In genomic region chr8:117066955-117067354, GRCm38 (mm10) we compare ENCODE assay signal across 16 mouse cellular contexts. TPM values are rescaled to one million over a fixed set of nuclear protein-coding genes. Genes with fewer than 3 reads are reported as not detected.
"Had no signal": no experiment of that assay in that cellular context is flagged by ENCODE, and none has a peak within 500 bp of the region (broad histone marks: within the 10 kb centered on the region; RNA-seq: fewer than 3 reads in every experiment).

No protein-coding gene starts in this region.

- DNase-seq: kidney, adult 18-20 months; kidney, postnatal 10 days; kidney, postnatal 4 days; lung, adult 2 months; lung, postnatal 36 days; thymus, postnatal 4 days had no signal

- ATAC-seq: lung, postnatal 0 days; midbrain, embryonic 13.5 days had no signal

- H3K27ac ChIP-seq: left cerebral cortex, adult 2 months; limb, embryonic 10.5 days; liver, embryonic 15.5 days; midbrain, embryonic 13.5 days; neural tube, embryonic 15.5 days; stomach, postnatal 0 days had no signal

- H3K4me3 ChIP-seq: left cerebral cortex, adult 2 months; limb, embryonic 10.5 days; liver, embryonic 15.5 days; midbrain, embryonic 13.5 days; myocyte; neural tube, embryonic 15.5 days had no signal

RNA-seq across cellular contexts. Expression of gene Pkd1l2, which starts 15.3 kb away (rescaled TPM):
- total RNA-seq: left cerebral cortex, postnatal 14 days had no signal

RNA-seq across cellular contexts. Expression of gene Bco1, which starts 28.7 kb away (rescaled TPM):
- total RNA-seq: layer of hippocampus, postnatal 14 days; left cerebral cortex, adult 2 months; left cerebral cortex, postnatal 14 days had no signal
